10 mouse cellular contexts compared by ENCODE assay signal in genomic region chr3:153968549-153968948, GRCm38 (mm10). TPM values are rescaled to one million over a fixed set of nuclear protein-coding genes. Genes with fewer than 3 reads are reported as not detected.
DNase-seq lines count a peak whose midpoint lies in the region; ATAC-seq lines count a peak whose summit lies in the region.
"Had no signal": no experiment of that assay in that cellular context is flagged by ENCODE, and none has a peak within 500 bp of the region (broad histone marks: within the 10 kb centered on the region; RNA-seq: fewer than 3 reads in every experiment).

No protein-coding gene starts in this region.

- no peaks in the 10 kb centered on the region for H3K36me3 ChIP-seq in forebrain, embryonic 11.5 days (ENCODE audit: control insufficient read depth, insufficient read depth, low read length)
- H3K36me3 ChIP-seq in forebrain, embryonic 16.5 days (ENCODE audit: control insufficient read depth, insufficient read depth) = no peaks in the 10 kb centered on the region
- H3K36me3 ChIP-seq in neural tube, embryonic 15.5 days = no peaks in the 10 kb centered on the region
- H3K36me3 ChIP-seq: neural tube, embryonic 13.5 days had no signal

- peak; percentile 37 for ATAC-seq in forebrain, embryonic 11.5 days (replicated peaks; ENCODE audit: low FRiP score)
- ATAC-seq in forebrain, embryonic 16.5 days = no peak
- ATAC-seq in neural tube, embryonic 15.5 days (ENCODE audit: low FRiP score) = no peak
- peak; percentile 80 for ATAC-seq in common myeloid progenitor, adult 5-6 weeks (replicated peaks; ENCODE audit: low read depth, poor library complexity, severe bottlenecking)

- no peak overlapping the region for H3K4me2 ChIP-seq in forebrain, embryonic 11.5 days (ENCODE audit: low read depth, low read length, severe bottlenecking)
- H3K4me2 ChIP-seq in forebrain, embryonic 16.5 days (ENCODE audit: low read length) = no peak overlapping the region
- H3K4me2 ChIP-seq in neural tube, embryonic 15.5 days = no peak overlapping the region
- H3K4me2 ChIP-seq: neural tube, embryonic 13.5 days had no signal

- H3K4me3 ChIP-seq in forebrain, embryonic 11.5 days (ENCODE audit: low read depth, low read length) = no peak overlapping the region
- no peak overlapping the region for H3K4me3 ChIP-seq in forebrain, embryonic 16.5 days (replicated peaks; ENCODE audit: low read length)
- H3K4me3 ChIP-seq in neural tube, embryonic 15.5 days (replicated peaks) = no peak overlapping the region
- H3K4me3 ChIP-seq: neural tube, embryonic 13.5 days had no signal

- H3K9ac ChIP-seq in forebrain, embryonic 11.5 days (ENCODE audit: low read length) = no peak overlapping the region
- H3K9ac ChIP-seq in forebrain, embryonic 16.5 days (replicated peaks; ENCODE audit: low read depth, low read length) = no peak overlapping the region
- H3K9ac ChIP-seq in neural tube, embryonic 15.5 days (replicated peaks) = no peak overlapping the region
- H3K9ac ChIP-seq: neural tube, embryonic 13.5 days had no signal

- 36% methylated on average over 4 of the region's 4 CpGs for WGBS in forebrain, embryonic 11.5 days
- 34% methylated on average over 4 of the region's 4 CpGs for WGBS in forebrain, embryonic 16.5 days
- 48% methylated on average over 4 of the region's 4 CpGs for WGBS in neural tube, embryonic 15.5 days

- peaks cover 2% of the 10 kb centered on the region; the same call in 1 of the 2 replicates for H3K4me1 ChIP-seq in forebrain, embryonic 11.5 days (replicated peaks; ENCODE audit: control insufficient read depth, insufficient read depth, low read length)
- no peaks in the 10 kb centered on the region for H3K4me1 ChIP-seq in forebrain, embryonic 16.5 days (replicated peaks; ENCODE audit: control insufficient read depth, insufficient read depth, low read length)
- H3K4me1 ChIP-seq in neural tube, embryonic 15.5 days = peaks cover 5% of the 10 kb centered on the region

- H3K9me3 ChIP-seq in forebrain, embryonic 11.5 days (ENCODE audit: control insufficient read depth, low read length) = no peaks in the 10 kb centered on the region
- H3K9me3 ChIP-seq in forebrain, embryonic 16.5 days (ENCODE audit: control insufficient read depth, low read length) = no peaks in the 10 kb centered on the region
- no peaks in the 10 kb centered on the region for H3K9me3 ChIP-seq in neural tube, embryonic 15.5 days (replicated peaks)
- H3K9me3 ChIP-seq: neural tube, embryonic 13.5 days had no signal

- H3K27me3 ChIP-seq in forebrain, embryonic 11.5 days (ENCODE audit: control insufficient read depth, insufficient read depth, low read length) = peaks cover 8% of the 10 kb centered on the region
- H3K27me3 ChIP-seq in forebrain, embryonic 16.5 days (replicated peaks; ENCODE audit: control insufficient read depth, insufficient read depth, low read length) = no peaks in the 10 kb centered on the region
- no peaks in the 10 kb centered on the region for H3K27me3 ChIP-seq in neural tube, embryonic 15.5 days (replicated peaks)

- DNase-seq in forebrain, embryonic 11.5 days (ENCODE audit: low spot score) = peak; percentile 73
- DNase-seq in neural tube, embryonic 10.5 days (ENCODE audit: extremely low spot score, low spot score) = peak; percentile 19
- DNase-seq in left cerebral cortex, adult 11 months (ENCODE audit: low spot score) = peak; percentile 33
- DNase-seq in naive thymus-derived CD4-positive, alpha-beta T cell, adult 2 months (ENCODE audit: low read depth) = peak; percentile 63
- no peak for DNase-seq in ovary, postnatal 14 days (ENCODE audit: low spot score)

- H3K27ac ChIP-seq in forebrain, embryonic 11.5 days (ENCODE audit: low read depth, low read length) = no peak overlapping the region
- H3K27ac ChIP-seq in forebrain, embryonic 16.5 days (ENCODE audit: low read length) = no peak overlapping the region
- no peak overlapping the region for H3K27ac ChIP-seq in neural tube, embryonic 15.5 days (replicated peaks)
- H3K27ac ChIP-seq: neural tube, embryonic 13.5 days had no signal

RNA-seq across cellular contexts. Expression of gene Slc44a5, which starts 4.7 kb away (rescaled TPM):
- 2.2 TPM in 2 replicates for polyA plus RNA-seq in forebrain, embryonic 11.5 days (2014; fragmentation: Nextera tagmentation; extraction: Ambion mirVana)
- 8.3 and 9.1 TPM in 2 replicates for polyA plus RNA-seq in forebrain, embryonic 16.5 days (2015; fragmentation: Nextera tagmentation; extraction: Ambion mirVana)
- polyA plus RNA-seq in neural tube, embryonic 15.5 days (2015; fragmentation: Nextera tagmentation; extraction: Ambion mirVana) = 5.1 and 5.7 TPM in 2 replicates
- total RNA-seq in common myeloid progenitor, adult 5-6 weeks (2017) = not detected in 2 replicates
- total RNA-seq: hematopoietic stem cell, adult 5-6 weeks had no signal

RNA-seq across cellular contexts. Expression of gene Acadm, which starts 24.1 kb away (rescaled TPM):
- polyA plus RNA-seq in forebrain, embryonic 11.5 days (2014; fragmentation: Nextera tagmentation; extraction: Ambion mirVana) = 40.6 and 44.0 TPM in 2 replicates
- 37.6 and 41.8 TPM in 2 replicates for polyA plus RNA-seq in forebrain, embryonic 16.5 days (2015; fragmentation: Nextera tagmentation; extraction: Ambion mirVana)
- 59.3 and 68.0 TPM in 2 replicates for polyA plus RNA-seq in neural tube, embryonic 15.5 days (2015; fragmentation: Nextera tagmentation; extraction: Ambion mirVana)
- 253 and 277 TPM in 2 replicates for total RNA-seq in common myeloid progenitor, adult 5-6 weeks (2017)

RNA-seq across cellular contexts. Expression of gene Rabggtb, which starts 55.7 kb away (rescaled TPM):
- 48.1 and 51.2 TPM in 2 replicates for polyA plus RNA-seq in forebrain, embryonic 11.5 days (2014; fragmentation: Nextera tagmentation; extraction: Ambion mirVana)
- 49.3 and 50.6 TPM in 2 replicates for polyA plus RNA-seq in forebrain, embryonic 16.5 days (2015; fragmentation: Nextera tagmentation; extraction: Ambion mirVana)
- 53.7 TPM in 2 replicates for polyA plus RNA-seq in neural tube, embryonic 15.5 days (2015; fragmentation: Nextera tagmentation; extraction: Ambion mirVana)
- total RNA-seq in common myeloid progenitor, adult 5-6 weeks (2017) = 135 and 147 TPM in 2 replicates

Comparison
In these comparisons a context has a peak if more than half of its experiments do, and no peak if none do; other contexts are left out.
1. ATAC-seq: peak in forebrain, embryonic 11.5 days (single experiment) and common myeloid progenitor, adult 5-6 weeks (single experiment); none in forebrain, embryonic 16.5 days (single experiment) and neural tube, embryonic 15.5 days (single experiment).